Mouse (Mus musculus) inflammation-experienced regulatory T-cells (primary cell): ENCODE data around the gene Kif23. TPM values are rescaled to one million over a fixed set of nuclear protein-coding genes. Genes with fewer than 3 reads are reported as not detected.

ENCODE experiments used
- polyA plus RNA-seq, 2 experiments: library from polyadenylated mRNA; unstranded; fragments of 100-300 nt; shearing (Covaris generic); gene quantifications; one replicate each; pipeline ENCODE4 v1.2.1; 2017

Kif23 gene
- polyA plus RNA-seq, result 1 to 10 TPM; 4.1 to 6.4 TPM

DNA sequence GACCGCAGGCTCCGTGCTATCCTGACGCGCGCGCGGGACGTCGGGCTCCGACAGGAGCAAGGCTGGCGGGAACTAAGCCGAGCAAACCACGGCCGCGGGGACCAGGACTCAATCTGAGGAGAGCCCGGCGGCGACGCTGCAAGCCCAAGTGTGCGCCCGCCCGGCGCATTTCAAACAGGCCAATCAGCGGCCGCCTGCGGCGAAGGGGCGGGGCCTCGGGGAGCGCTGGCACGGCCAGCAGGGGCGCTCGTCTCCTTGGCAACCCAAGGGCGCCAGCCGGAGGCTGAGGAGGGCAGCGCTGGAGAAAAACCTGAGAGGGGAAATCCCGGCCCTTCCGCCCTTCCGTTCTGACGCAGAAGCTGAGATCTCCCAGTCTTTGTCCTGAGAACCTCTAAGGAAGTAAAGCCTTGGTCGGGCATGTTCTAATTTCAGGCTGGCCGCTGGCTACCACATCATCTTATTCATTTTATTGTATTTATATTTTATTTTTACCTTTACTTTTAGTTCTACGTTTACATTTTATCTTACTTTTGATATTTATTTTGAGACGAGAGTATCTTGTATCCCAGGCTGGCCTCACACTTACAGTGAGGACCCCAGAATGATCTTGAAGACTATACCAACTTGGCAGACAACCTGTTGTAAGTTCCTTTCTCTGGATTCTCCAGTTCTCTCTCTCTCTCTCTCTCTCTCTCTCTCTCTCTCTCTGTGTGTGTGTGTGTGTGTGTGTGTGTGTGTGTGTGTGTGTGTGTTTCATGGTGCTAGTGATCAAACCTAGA, at the start of gene Kif23:
TSS of gene Kif23 (minus strand) at position 152 of the 779 bp plus-strand sequence.

DNA sequence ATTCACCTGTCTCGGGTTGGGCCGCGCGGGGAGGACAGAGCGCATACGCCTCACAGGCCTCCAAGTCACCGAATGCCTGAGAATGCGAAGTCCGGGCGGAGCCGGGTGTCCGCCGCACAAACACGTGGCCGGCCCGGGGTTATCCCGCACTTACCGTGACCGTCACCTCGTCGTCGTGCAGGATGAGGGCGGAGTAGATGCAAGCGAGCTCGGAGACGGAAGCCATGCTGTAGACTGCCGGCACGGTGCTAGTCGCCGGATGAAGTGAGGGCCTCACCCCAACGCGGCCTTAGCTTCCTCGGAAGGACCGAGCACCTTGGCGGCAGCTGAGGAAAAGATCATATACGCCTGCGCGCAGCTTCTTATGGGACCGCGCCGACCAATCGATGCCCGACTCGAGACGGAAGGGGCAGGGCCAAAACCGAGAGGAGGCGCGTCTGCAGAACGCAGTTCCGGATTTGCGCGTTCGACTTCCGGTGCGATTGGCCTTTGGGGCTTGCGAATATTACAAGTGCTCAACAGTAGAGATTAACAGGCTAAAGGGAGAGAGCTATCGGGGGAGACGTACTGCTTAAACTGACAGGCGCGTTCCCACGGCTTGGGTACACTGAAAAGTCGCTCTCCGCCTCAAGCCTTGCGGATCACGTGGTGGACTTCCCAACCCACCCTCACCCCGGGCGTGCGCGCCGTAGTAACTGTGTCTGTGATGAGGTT, 32.2 kb downstream of the Kif23 start, which contains the start of gene Rplp1:
TSS of gene Rplp1 (minus strand) at position 340 of the 714 bp plus-strand sequence.

Other genes with a start within 250 kb of the Kif23 start
- gene Rplp1, start 32.2 kb downstream of the Kif23 start, polyA plus RNA-seq, result 1,000 to 10,000 TPM; 1,393 to 1,431 TPM
- gene Paqr5, start 80.1 kb upstream of the Kif23 start, polyA plus RNA-seq, result 1 to 10 TPM in 1 of 2 experiments, not detected in 1; 1.7 TPM
- gene Glce, start 175.9 kb upstream of the Kif23 start, polyA plus RNA-seq, result 10 to 100 TPM in 1 of 2 experiments, 1 to 10 TPM in 1; 6.1 to 10.6 TPM